Mouse (Mus musculus) neural tube, embryonic 11.5 days (tissue): ENCODE measurements around the gene Foxa1. TPM values are rescaled to one million over a fixed set of nuclear protein-coding genes. Genes with fewer than 3 reads are reported as not detected.

Source experiments
- ATAC-seq: fragments of 200-750 bp; cut with Nextera tagmentation; 2 replicates; pipeline ENCODE4 v1.8.0; 2017; ENCODE audit warnings: moderate number of reproducible peaks, mild to moderate bottlenecking, moderate TSS enrichment, moderate library complexity; ENCODE audit not compliant: insufficient read depth, low FRiP score, low TSS enrichment
- DNase-seq: peaks from one replicate; pipeline ENCODE4 v3.0.0-alpha.2; 2015; ENCODE audit warnings: low spot score
- H3K27ac ChIP-seq: fragments of 300-500 bp; sonication (generic); 2 replicates; pipeline ENCODE4 v1.5.1; 2014; ENCODE audit warnings: low read depth, mild to moderate bottlenecking, low read length
- H3K27me3 ChIP-seq: fragments of 300-500 bp; sonication (generic); 2 replicates; pipeline ENCODE4 v1.6.1; 2014; ENCODE audit warnings: mild to moderate bottlenecking, low read length, mixed read lengths; ENCODE audit not compliant: control insufficient read depth, insufficient read depth
- H3K36me3 ChIP-seq: fragments of 300-500 bp; sonication (generic); 2 replicates; pipeline ENCODE4 v1.6.1; 2014; ENCODE audit warnings: mild to moderate bottlenecking, low read length, moderate library complexity, mixed read lengths; ENCODE audit not compliant: control insufficient read depth, insufficient read depth
- H3K4me1 ChIP-seq: fragments of 300-500 bp; sonication (generic); 2 replicates; pipeline ENCODE4 v1.6.1; 2014; ENCODE audit warnings: low read length, mixed read lengths; ENCODE audit not compliant: control insufficient read depth, insufficient read depth
- H3K4me2 ChIP-seq: fragments of 300-500 bp; sonication (generic); 2 replicates; pipeline ENCODE4 v1.6.1; 2014; ENCODE audit warnings: low read depth, mild to moderate bottlenecking, moderate library complexity
- H3K4me3 ChIP-seq: fragments of 300-500 bp; sonication (generic); 2 replicates; pipeline ENCODE4 v1.5.1; 2014; ENCODE audit warnings: low read depth, low read length
- H3K9ac ChIP-seq: fragments of 300-500 bp; sonication (generic); 2 replicates; pipeline ENCODE4 v1.6.1; 2014; ENCODE audit warnings: mild to moderate bottlenecking, low read length
- H3K9me3 ChIP-seq: fragments of 300-500 bp; sonication (generic); 2 replicates; pipeline ENCODE4 v1.6.1; 2016; ENCODE audit warnings: low read length; ENCODE audit not compliant: control insufficient read depth
- WGBS: fragments of 180-500 bp; shearing (Covaris S2); extraction: QIAGEN DNeasy Blood & Tissue Kit; methylation state at CpG from one replicate; pipeline ENCODE4 v1.1.7; 2014; 5-methylcytosine and 5-hydroxymethylcytosine counted together
- polyA plus RNA-seq: library from polyadenylated mRNA; unstranded; fragments of >200 nt; fragmentation: Nextera tagmentation; extraction: Ambion mirVana; gene quantifications from 2 replicates; pipeline ENCODE4 v1.2.1, GENCODE M21; 2014

Gene Foxa1
- 1.6 and 1.7 TPM in 2 replicates for polyA plus RNA-seq

DNA sequence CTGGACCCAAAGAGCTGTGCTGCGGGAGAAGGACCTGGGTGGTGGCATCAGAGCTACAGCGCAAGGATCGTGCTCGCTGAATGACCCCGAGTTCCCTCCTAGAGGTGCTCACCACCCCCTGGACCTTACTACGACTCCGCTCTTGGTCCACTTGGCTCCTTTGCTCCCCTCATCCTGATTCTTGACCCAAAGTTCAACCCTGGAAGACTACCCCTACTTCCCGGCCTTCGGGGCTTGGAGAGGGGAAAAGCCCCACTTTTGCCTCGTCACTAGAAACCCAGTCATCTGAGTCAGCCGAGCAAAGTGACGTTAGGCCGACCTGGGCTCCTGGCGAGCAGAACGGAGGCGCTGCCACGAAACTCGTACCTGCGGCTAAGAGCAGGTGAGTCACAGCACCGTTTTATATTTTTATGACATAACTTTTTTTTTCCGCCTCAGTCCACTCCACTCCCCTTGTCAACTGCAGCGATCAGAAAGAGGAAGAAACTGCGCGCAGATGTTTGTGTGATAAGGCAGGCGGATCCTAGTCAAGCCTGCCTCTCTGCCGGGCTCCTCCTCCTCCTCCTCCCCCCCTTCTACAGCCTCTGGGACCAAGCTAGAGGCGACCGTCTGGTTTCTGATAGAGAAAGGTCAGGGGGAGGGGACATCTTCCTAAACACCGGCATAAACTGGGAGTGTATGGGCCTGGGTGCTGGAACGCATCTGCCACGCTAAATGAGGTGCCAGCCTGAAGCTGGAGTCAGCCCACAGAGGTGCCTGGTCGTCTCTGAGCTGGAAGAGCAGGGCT lies at the start of gene Foxa1:
TSS of gene Foxa1 (minus strand) at position 502 of the 787 bp plus-strand sequence.
- whole genome bisulfite sequencing, result under 1% methylated on average over 32 of the region's 32 CpGs
- H3K4me3 ChIP-seq, result peak within 1 kb of the TSS; percentile 49
- peaks cover 4% of the 10 kb centered on the region; the same call in 1 of the 2 replicates for H3K4me1 ChIP-seq
- H3K4me2 ChIP-seq, result peak within 1 kb of the TSS; percentile 91
- H3K36me3 ChIP-seq, result no peaks in the 10 kb centered on the region
- peak within 1 kb of the TSS; percentile 29 for H3K9ac ChIP-seq
- no peak for ATAC-seq
- no peaks in the 10 kb centered on the region for H3K9me3 ChIP-seq
- DNase-seq, result peak; percentile 53
- H3K27me3 ChIP-seq, result peaks cover 98% of the 10 kb centered on the region
- H3K27ac ChIP-seq, result no peak within 1 kb of the TSS

DNA sequence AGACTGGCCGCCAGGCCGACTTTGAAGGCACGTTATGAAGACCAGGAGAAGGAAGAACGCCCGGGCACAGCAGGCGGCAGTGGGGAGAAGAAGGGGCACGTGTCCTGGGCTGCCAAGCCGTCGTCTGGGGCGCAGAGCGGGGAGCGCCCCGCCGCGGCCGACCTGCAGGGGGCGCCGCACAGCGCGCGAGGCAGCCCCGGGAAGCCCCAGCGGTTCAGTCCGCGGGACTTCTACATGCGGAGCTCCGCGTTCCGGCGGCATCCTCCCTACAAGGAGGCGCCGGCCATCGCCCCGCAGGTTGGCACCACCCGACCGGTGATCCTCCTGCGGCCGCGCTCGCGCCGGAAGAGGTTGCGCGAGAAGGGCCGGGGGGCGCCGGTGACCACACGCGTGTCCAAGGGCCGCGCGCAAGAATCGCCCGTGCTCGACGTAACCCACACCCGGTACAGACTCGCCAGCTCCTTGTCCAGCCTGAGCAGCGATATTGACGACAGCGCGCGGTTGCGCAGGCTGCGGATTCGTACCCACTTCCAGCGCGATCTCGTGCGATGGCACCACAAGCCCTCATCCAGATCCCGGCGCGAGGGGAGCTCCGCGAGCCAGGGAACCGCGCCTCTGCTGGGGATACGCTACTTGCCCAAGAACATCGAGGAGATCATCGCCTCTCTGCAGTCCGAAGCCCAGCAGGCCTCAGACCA lies 29.4 kb upstream of the Foxa1 start:
- H3K4me2 ChIP-seq, result peak overlapping the region; percentile 72
- peak overlapping the region; percentile 55 for H3K9ac ChIP-seq
- 2% methylated on average over 81 of the region's 81 CpGs for WGBS
- peak overlapping the region; percentile 45 for H3K4me3 ChIP-seq
- no peaks in the 10 kb centered on the region for H3K4me1 ChIP-seq
- no peaks in the 10 kb centered on the region for H3K9me3 ChIP-seq
- no peak overlapping the region for H3K27ac ChIP-seq
- H3K36me3 ChIP-seq, result no peaks in the 10 kb centered on the region
- DNase-seq, result peak; percentile 83
- H3K27me3 ChIP-seq, result peaks cover 18% of the 10 kb centered on the region; the same call in 1 of the 2 replicates
- ATAC-seq, result peak; percentile 89

DNA sequence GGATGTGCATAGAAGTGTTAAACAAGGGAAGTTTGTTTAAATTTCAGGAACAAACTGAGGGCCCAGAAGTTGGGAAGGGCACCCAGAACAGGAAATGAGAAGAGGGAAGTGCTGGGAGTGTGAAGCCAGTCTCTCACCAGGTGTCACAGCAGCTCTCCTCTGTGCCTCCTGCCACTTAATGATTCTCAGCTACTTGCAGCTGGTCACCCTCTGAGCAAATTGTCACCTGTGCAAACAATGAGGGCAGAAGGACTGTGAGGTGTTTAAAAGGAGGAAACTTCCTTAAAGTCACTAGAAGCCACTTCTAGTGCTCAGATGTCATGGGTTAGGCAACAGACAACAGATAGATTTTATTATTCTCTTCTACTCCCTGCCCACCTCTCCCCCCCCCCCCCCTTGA lies 25.7 kb upstream of the Foxa1 start:
- no peaks in the 10 kb centered on the region for H3K9me3 ChIP-seq
- H3K4me1 ChIP-seq, result no peaks in the 10 kb centered on the region
- DNase-seq (no peak), ATAC-seq (no peak)
- no peak overlapping the region for H3K4me3 ChIP-seq
- H3K4me2 ChIP-seq, result no peak overlapping the region
- no peaks in the 10 kb centered on the region for H3K36me3 ChIP-seq
- no peak overlapping the region for H3K9ac ChIP-seq
- no peak overlapping the region for H3K27ac ChIP-seq
- peaks cover 18% of the 10 kb centered on the region; the same call in 1 of the 2 replicates for H3K27me3 ChIP-seq

DNA sequence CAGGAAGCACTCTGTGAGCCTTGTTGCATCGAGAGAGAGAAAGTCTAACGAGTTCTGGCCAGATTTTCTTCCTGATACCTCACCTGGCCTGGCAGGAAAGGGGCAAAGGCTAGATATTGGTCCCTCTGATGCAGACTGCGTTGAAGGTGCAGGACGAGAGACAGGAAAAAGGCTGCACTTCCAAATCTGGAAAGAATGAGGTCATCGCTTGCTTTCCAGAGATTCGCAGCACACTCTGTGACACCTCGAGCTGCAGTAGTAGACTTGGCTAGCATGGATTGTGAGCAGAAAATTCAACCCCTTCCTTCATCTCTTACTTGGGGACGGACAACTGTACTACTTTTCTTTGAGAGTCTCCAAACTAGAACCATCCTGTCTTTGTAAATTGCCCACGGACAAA lies 25.1 kb upstream of the Foxa1 start:
- no peak for ATAC-seq
- Histone ChIP-seq H3K36me3 (no peaks in the 10 kb centered on the region), H3K4me3 (no peak overlapping the region), H3K9me3 (no peaks in the 10 kb centered on the region), H3K9ac (no peak overlapping the region), H3K4me1 (no peaks in the 10 kb centered on the region), H3K27ac (no peak overlapping the region), H3K4me2 (no peak overlapping the region), H3K27me3 (peaks cover 18% of the 10 kb centered on the region; the same call in 1 of the 2 replicates)
- DNase-seq, result no peak
- 39% methylated on average over 9 of the region's 9 CpGs for WGBS

DNA sequence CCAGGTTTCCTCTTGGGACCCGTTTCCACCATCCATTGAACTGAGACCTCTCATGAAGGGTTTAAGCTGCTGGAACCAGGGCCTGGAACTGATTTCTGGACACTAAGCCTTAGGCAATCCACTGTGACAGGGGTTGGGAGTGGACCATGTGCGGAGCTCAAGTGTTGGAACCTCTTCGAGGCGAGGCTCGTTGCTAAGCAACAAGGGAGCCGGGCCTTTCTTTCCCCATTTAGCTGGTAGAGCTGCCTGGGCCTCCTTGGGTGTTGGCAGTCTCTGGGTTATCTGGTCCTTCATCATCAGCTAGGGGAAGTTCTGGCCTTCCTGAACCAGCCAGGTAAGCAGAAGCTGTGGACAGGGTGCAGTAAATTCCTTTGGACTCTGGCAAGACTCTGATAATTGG lies 17.2 kb upstream of the Foxa1 start, which contains the start of gene Ttc6:
TSS of gene Ttc6 (plus strand) at position 205 of the 400 bp plus-strand sequence.
- WGBS, result 72% methylated on average over 6 of the region's 6 CpGs
- Histone ChIP-seq H3K36me3 (no peaks in the 10 kb centered on the region), H3K9ac (no peak within 1 kb of the TSS), H3K27ac (no peak within 1 kb of the TSS), H3K9me3 (no peaks in the 10 kb centered on the region), H3K27me3 (no peaks in the 10 kb centered on the region), H3K4me1 (no peaks in the 10 kb centered on the region), H3K4me2 (no peak within 1 kb of the TSS), H3K4me3 (no peak within 1 kb of the TSS)
- ATAC-seq (no peak), DNase-seq (no peak)

DNA sequence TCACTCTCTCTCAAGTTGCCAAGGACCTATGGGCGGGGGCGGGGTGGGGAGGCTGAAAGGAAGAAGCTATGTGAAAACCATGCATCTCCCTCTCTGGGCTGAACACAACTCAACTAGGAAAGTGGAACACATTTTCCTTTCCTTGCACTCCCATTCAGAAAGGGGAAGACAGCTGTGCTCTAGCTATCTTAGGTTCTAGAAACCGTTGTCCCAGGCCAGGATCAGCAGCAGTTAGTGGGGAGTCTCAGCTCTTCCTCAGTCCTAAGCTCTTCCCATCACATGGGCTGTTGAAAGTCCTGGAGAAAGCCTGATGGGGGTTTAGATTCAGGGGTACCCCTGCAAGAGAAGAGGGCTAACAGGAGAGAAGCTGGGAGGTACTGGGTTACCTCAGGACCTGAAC lies 7.4 kb upstream of the Foxa1 start:
- H3K27ac ChIP-seq, result no peak overlapping the region
- DNase-seq (no peak), ATAC-seq (no peak)
- H3K4me3 ChIP-seq, result no peak overlapping the region
- H3K36me3 ChIP-seq, result no peaks in the 10 kb centered on the region
- H3K9ac ChIP-seq, result no peak overlapping the region
- no peaks in the 10 kb centered on the region for H3K9me3 ChIP-seq
- peaks cover 67% of the 10 kb centered on the region for H3K27me3 ChIP-seq
- H3K4me2 ChIP-seq, result no peak overlapping the region
- WGBS, result 47% methylated on average over 3 of the region's 3 CpGs
- H3K4me1 ChIP-seq, result no peaks in the 10 kb centered on the region

DNA sequence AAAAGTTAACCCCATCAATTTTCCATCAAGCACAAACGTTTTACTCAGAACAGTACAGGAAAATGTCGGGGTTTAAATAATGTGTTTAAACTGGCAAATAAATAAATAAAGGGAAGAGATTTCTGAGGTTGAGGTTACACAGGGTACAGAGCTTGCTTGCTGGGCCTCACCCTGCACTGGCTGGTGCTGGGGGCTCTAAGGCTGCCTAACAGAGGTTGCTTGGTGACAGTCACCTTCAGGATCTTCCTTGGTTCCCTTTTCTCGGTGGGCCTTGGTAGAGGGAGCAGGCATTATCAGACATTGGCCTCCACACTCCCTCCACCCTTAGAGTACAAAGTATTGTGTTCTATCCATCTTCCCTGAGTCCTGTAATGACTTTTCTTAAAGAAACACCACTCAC lies 5.6 kb upstream of the Foxa1 start:
- Histone ChIP-seq H3K4me1 (no peaks in the 10 kb centered on the region), H3K27ac (no peak overlapping the region), H3K27me3 (peaks cover 85% of the 10 kb centered on the region), H3K9ac (no peak overlapping the region), H3K4me3 (no peak overlapping the region), H3K9me3 (no peaks in the 10 kb centered on the region), H3K4me2 (no peak overlapping the region), H3K36me3 (no peaks in the 10 kb centered on the region)
- ATAC-seq (no peak), DNase-seq (no peak)
- 10% methylated on average over 3 of the region's 3 CpGs for WGBS

DNA sequence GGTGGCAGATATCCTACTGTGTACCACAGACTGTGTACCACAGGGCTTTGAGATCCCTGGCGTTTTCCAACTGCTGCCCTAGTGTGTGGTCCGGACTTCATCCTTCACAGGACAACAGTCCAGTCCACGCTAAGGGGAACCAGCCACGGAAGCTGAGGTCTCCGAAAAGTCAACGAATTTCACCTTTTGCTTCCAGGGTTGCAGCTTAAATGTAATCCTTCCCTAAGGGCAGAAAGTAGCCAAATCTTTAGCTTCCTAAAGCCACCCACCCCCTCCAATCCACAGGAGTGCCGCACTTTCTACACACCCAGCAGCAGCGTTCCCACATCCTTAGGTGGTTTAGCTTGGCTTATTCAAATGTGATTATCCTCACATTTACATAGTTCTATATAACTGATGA lies 4.2 kb upstream of the Foxa1 start:
- ATAC-seq, result no peak
- H3K4me2 ChIP-seq, result no peak overlapping the region
- peak; percentile 35 for DNase-seq
- WGBS, result 3% methylated on average over 8 of the region's 8 CpGs
- H3K27me3 ChIP-seq, result peaks cover 96% of the 10 kb centered on the region
- H3K4me1 ChIP-seq, result no peaks in the 10 kb centered on the region; the same call in 1 of the 2 replicates
- H3K9ac ChIP-seq, result no peak overlapping the region
- no peaks in the 10 kb centered on the region for H3K9me3 ChIP-seq
- no peaks in the 10 kb centered on the region for H3K36me3 ChIP-seq
- H3K4me3 ChIP-seq, result no peak overlapping the region
- H3K27ac ChIP-seq, result no peak overlapping the region
